Mouse (Mus musculus) E14TG2a.4 (cell line): ENCODE results near the gene Syt10.
A peak's percentile ranks its signal among the peaks of the same experiment; 100 is the strongest.
"Not testable (repeated sequence)": the region's sequence is repeated elsewhere in the genome, so short reads cannot be mapped to it uniquely, and the experiment has no call there.

Source experiments
- H3K27me3 ChIP-seq: 2 replicates; pipeline ENCODE4 v1.6.1; 2014; ENCODE audit warnings: low read length, control low read depth; ENCODE audit not compliant: insufficient read depth
- H3K36me3 ChIP-seq: 2 replicates; pipeline ENCODE4 v1.6.1; 2014; ENCODE audit warnings: low read length, control low read depth; ENCODE audit not compliant: insufficient read depth
- H3K4me1 ChIP-seq: replicated peaks from 2 replicates; pipeline ENCODE4 v1.6.1; 2014; ENCODE audit warnings: low read depth, low read length, control low read depth
- H3K4me3 ChIP-seq: replicated peaks from 2 replicates; pipeline ENCODE4 v1.5.1; 2014; ENCODE audit warnings: mild to moderate bottlenecking, low read length
- H3K9me3 ChIP-seq: 2 replicates; pipeline ENCODE4 v1.6.1; 2014; ENCODE audit warnings: low read length, control low read depth
- CTCF ChIP-seq: conservative IDR thresholded peaks from 2 replicates; pipeline ENCODE4 v1.5.1; 2014; ENCODE audit warnings: low read length
- NANOG ChIP-seq: IDR thresholded peaks from 2 replicates; pipeline ENCODE4 v1.6.1; 2014; ENCODE audit warnings: borderline replicate concordance, low read length, mixed read lengths
- POU5F1 ChIP-seq: IDR thresholded peaks from 2 replicates; pipeline ENCODE4 v1.6.1; 2014; ENCODE audit warnings: low read length, borderline replicate concordance

Gene Syt10

DNA sequence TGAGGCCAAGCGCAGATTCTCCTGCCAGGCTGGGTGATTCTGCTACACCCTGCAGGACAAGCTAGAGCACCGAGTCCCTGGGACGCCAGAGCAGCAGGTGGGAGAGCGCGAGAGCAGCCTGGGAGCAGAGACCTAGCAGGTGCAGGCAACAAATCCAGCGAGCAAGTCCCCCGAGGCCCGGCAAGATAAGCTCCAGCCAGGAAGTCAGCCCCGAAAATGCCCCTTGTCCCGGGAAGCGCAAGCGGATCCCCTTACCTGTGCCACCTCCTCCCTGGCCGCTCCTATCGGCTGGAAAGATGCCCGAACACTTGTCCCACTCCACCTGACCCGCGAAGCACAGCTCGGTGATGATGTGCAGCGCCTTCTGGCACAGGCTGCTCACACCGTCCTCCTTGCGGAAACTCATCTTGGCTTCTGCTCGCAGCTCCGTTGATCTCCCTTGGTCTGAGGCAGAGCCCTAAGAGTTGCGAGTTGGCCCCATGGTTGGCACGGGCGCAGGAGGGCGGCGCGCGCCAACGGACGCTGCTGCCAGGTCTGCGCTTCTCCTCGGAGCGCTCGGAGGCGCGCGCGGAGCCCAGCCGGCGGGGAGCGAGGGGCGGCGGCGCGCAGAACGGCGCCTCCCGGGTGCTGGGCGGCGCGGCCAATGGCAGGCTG is at the start of gene Syt10:
Gene Syt10, minus strand, starts transcription at position 497 of the 654 bp plus-strand sequence.
- Histone ChIP-seq H3K9me3 (no peaks in the 10 kb centered on the region), H3K4me3 (peak within 1 kb of the TSS; percentile 82), H3K27me3 (peaks cover 45% of the 10 kb centered on the region), H3K4me1 (peaks cover 7% of the 10 kb centered on the region), H3K36me3 (no peaks in the 10 kb centered on the region)
- TF ChIP-seq NANOG (no peak), CTCF (no peak), POU5F1 (no peak)

GRCm38 (mm10) chr15:89883799-89884198 is 42.1 kb upstream of the Syt10 start:
- Histone ChIP-seq H3K27me3 (no peaks in the 10 kb centered on the region), H3K4me3 (no peak overlapping the region), H3K36me3 (no peaks in the 10 kb centered on the region), H3K4me1 (no peaks in the 10 kb centered on the region), H3K9me3 (peaks cover 14% of the 10 kb centered on the region; the same call in 1 of the 2 replicates)
- TF ChIP-seq CTCF (no peak), POU5F1 (no peak), NANOG (no peak)

GRCm38 (mm10) chr15:89878981-89879380 is 37.3 kb upstream of the Syt10 start:
- H3K4me1 ChIP-seq: no peaks in the 10 kb centered on the region
- H3K4me3 ChIP-seq: no peak overlapping the region
- no peaks in the 10 kb centered on the region for H3K27me3 ChIP-seq
- TF ChIP-seq POU5F1: no peak
- H3K36me3 ChIP-seq: no peaks in the 10 kb centered on the region
- H3K9me3 ChIP-seq: peaks cover 5% of the 10 kb centered on the region; the same call in 1 of the 2 replicates

- Histone ChIP-seq H3K9me3 (no peaks in the 10 kb centered on the region), H3K27me3 (no peaks in the 10 kb centered on the region)
- TF ChIP-seq POU5F1 (no peak), NANOG (no peak), CTCF (no peak)
These were observed 25.6 kb downstream of the Syt10 start for GRCm38 (mm10) chr15:89816098-89816497.

GRCm38 (mm10) chr15:89804478-89804877 is 37.2 kb downstream of the Syt10 start:
- TF ChIP-seq CTCF (no peak), NANOG (no peak), POU5F1 (no peak)
- Histone ChIP-seq H3K27me3 (no peaks in the 10 kb centered on the region), H3K36me3 (no peaks in the 10 kb centered on the region), H3K4me3 (no peak overlapping the region), H3K4me1 (no peaks in the 10 kb centered on the region), H3K9me3 (no peaks in the 10 kb centered on the region)

More at GRCm38 (mm10) chr15:89816098-89816497, 25.6 kb downstream of the Syt10 start:
- no peak overlapping the region for H3K4me3 ChIP-seq
- no peaks in the 10 kb centered on the region for H3K4me1 ChIP-seq
- no peaks in the 10 kb centered on the region for H3K36me3 ChIP-seq

DNA sequence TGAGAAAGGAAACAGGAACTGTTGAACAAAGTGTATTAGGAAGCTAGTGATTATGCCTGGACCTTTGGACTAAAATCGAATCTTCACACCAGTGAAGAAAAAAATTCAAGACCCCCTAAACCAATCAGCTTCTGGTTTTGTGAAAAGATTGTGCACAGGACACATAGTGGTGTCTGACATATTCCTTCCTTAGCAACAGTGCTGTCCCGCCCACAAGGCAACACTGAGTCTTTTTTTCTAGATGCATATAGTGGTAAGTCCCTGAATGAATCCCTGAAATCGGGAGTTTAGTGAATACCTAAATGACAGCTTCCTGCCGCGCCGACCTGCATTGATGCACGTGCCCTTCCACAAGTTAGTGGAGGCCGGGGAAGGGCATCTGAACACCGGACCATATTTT is 61.7 kb downstream of the Syt10 start:
- Histone ChIP-seq H3K36me3 (no peaks in the 10 kb centered on the region), H3K9me3 (peaks cover 7% of the 10 kb centered on the region), H3K4me1 (no peaks in the 10 kb centered on the region), H3K4me3 (no peak overlapping the region), H3K27me3 (no peaks in the 10 kb centered on the region)
- TF ChIP-seq NANOG: no peak
- no peak for TF ChIP-seq POU5F1
- TF ChIP-seq CTCF: no peak

GRCm38 (mm10) chr15:89766016-89766415 is 75.6 kb downstream of the Syt10 start:
- H3K4me3 ChIP-seq, H3K9me3 ChIP-seq, H3K36me3 ChIP-seq, H3K4me1 ChIP-seq: not testable (repeated sequence)
- peaks cover 26% of the 10 kb centered on the region for H3K27me3 ChIP-seq

DNA sequence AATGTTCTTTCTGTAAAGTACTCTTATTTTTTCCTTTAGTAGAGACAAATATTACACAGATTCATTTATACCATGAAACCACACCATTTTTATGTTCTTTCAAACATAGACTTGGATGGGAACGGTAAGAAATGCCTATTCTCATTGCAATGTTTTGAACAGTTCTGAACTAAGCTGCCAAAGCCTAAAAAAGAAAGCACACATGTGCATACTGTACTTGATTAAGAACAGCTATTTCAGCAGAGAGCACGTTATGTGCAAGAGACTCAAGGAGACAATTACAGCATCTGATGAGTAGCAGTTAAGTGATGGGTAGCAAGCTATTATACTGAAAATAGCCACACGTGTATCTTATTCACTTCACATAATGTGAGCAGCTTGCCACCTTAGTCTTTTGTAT is 108.0 kb downstream of the Syt10 start:
- no peaks in the 10 kb centered on the region for H3K9me3 ChIP-seq
- TF ChIP-seq NANOG (no peak), CTCF (no peak), POU5F1 (no peak)
- H3K4me3 ChIP-seq: no peak overlapping the region
- H3K27me3 ChIP-seq: no peaks in the 10 kb centered on the region
- peaks cover 5% of the 10 kb centered on the region; the same call in 1 of the 2 replicates for H3K4me1 ChIP-seq
- no peaks in the 10 kb centered on the region for H3K36me3 ChIP-seq
